Mouse (Mus musculus): ENCODE results near the gene Rps21. TPM values are rescaled to one million over a fixed set of nuclear protein-coding genes. Genes with fewer than 3 reads are reported as not detected.

Gene Rps21
- polyA plus RNA-seq, 1 experiment, result 70.2 TPM

DNA sequence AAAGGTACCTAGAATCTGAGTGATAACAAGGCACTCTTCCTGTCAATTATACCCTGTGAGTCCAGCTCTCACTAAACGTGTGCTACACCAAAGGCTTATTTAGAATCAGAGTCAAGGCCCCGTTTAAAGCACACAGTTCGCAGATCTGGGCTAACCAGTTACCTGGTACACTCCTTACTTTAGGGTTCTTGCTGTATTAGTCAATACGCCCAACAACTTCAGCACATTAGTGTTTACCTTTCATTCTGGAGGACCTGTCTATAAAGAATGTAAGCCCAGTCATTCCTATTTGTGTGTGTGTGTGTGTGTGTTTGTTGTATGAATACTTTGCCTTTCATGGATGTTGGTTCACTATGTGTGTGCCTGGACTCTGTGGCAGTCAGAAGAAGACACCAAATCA is 14.1 kb upstream of the Rps21 start:
- no peak for TF ChIP-seq GATA1 (IDR thresholded peaks at IDR 0.05; ENCODE audit: low read length)

DNA sequence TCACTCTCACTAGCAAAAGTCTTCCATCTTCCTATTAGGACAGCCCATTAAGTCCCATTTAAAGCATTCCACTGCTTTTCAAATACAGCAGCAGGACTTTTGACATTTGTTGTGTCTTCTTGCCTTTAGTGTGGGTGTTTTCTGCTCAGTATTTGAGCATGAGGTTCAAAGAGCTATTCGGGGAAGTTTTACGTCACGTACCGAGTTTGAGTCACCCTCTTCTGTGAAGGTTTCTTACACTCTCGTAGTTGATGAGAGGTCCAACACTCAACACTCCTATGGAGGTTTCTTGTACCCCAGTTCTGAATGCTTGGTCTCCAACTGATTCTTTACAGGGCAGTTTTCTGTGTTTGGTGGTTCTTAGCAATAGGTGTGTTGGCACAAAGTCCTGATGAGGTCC is 9.3 kb upstream of the Rps21 start:
- no peak for TF ChIP-seq GATA1 (IDR thresholded peaks at IDR 0.05; ENCODE audit: low read length)

DNA sequence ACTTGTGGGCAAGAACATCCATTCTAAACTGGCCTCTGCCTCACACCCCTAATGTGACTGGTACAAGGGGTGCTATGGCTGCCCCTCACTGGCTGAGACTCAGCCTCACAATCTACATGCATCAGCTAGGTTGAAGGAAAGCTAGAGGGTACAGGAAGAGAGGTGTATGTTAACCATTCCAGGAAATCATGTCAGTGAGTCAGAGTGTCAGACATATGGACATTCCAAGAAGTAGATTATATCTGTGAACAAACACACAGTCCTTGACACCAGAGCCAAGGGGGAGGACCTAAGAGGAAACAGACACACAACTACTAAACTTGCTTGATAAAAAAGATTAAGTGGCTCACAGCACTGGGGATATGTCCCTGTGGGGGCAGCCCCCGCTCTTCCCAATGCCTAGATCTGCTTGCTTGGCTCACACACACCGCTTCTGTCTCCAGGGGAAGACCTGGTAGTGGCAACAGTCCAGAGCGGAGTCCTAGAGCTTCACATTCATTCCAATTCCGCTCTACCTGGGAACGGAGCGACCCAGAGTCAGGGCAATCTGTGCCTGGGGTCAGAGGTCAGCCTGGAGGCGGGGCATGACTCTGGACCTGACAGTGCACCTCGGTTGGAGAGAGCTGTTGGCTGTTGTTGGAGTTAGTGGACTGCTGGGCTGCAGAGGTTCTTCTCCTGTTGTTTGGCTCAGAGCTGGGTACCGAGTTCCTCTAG is 8.1 kb upstream of the Rps21 start:
- no peak for TF ChIP-seq GATA1 (IDR thresholded peaks at IDR 0.05; ENCODE audit: low read length)

DNA sequence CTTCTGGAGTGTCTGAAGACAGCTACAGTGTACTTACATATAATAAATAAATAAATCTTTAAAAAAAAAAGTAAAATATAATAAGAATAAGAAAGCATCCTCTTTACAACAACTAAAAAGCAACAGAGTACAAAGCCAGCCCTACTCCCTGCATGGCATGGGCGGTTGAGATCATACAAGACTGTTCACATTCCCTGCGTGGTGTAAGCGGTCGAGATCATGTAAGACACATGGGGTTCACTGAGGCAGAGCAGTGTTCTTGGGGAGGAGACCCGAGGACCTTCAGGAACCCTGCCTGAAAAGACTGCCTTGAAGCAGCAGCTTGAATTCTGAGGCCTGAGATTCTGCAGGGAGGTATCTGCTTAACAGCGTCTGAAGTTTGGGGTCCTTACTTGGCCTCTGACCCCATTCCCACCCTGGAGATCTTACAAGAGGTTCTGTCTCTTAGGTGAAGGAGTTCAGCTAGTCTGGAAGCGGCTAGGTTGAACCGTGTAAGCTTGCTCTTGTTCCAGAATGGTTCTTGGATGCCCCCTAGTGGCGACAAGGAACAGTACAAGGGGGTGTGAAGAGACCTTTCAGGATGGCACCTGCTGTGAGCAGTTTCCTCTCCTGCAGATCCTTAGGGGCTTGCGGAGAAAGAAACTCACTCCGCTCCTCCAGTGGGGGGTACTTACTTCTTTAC is 6.1 kb upstream of the Rps21 start:
- no peak for TF ChIP-seq GATA1 (IDR thresholded peaks at IDR 0.05; ENCODE audit: low read length)

DNA sequence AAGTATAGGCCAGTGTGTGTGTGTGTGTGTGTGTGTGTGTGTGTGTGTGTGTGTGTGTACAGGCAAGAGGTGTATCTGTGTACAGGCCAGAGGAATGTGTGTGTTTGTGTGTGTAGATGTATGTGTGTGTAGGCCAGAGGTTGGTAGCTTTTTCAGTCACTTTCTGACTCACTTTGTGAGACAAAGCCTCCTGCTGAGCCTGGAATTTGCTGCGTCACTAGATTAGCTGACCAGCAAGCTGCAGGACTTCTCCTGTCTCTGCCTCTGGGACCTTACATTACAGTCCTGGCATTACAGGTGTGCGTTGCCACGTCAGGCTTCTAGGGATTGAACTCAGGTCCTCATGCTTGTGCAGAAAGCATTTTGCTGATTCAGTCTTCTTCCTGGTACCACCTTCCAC is 5.3 kb upstream of the Rps21 start:
- no peak for TF ChIP-seq GATA1 (IDR thresholded peaks at IDR 0.05; ENCODE audit: low read length)

DNA sequence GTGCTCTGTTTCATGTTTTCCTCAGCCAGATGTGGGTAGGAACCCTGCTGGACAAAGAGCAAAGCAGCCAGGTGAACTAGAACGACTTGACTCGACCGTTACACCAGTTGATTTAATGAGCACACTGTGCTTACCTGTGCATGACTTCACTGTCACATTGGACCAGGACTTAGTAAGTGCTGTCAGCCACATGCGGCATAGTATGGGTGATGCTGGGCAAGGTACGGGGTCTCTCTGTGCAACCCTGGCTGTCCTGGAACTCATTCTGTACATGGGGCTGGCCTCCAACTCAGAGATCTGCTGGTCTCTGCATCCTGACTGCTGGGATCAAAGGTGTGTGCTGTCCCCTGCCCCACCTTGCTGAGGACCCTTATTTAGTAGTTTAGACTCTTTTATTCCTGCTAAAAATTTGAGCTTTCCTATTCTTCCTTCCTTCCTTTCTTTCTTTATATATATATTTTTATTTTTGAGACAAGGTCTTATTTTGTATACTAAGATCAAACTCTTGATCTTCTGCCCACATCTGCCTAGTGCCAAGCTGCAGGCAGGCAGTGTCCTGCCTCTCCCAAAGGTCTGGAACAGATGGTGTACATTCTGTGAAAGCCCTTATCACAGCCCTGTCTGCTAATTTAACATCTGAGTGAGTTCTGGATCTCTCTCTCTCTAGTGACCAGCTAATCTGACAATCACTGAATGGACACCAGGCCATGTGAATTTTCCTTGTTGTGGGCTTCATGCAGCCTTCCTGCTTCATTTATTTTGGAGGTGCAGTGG is 2.6 kb upstream of the Rps21 start:
- TF ChIP-seq GATA1 (IDR thresholded peaks at IDR 0.05; ENCODE audit: low read length), result no peak

DNA sequence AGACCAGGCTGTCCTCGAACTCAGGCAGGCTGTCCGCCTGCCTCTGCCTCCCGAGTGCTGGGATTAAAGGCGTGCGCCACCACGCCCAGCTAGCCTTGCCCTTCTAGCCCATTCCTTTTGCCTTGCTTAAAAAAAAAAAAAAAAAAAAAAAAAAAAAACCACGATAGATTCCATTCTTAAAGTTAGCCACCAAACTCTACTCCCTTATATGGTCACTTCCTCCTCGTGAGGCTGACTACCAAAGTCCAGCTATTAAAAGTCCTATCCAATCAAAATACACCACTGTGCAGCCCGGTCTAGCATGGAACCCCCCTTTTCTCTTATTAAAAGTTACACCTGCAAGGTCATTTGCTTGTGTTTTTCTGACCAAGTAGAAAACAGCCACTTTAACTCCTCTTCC is 1.5 kb upstream of the Rps21 start:
- no peak for TF ChIP-seq GATA1 (IDR thresholded peaks at IDR 0.05; ENCODE audit: low read length)

DNA sequence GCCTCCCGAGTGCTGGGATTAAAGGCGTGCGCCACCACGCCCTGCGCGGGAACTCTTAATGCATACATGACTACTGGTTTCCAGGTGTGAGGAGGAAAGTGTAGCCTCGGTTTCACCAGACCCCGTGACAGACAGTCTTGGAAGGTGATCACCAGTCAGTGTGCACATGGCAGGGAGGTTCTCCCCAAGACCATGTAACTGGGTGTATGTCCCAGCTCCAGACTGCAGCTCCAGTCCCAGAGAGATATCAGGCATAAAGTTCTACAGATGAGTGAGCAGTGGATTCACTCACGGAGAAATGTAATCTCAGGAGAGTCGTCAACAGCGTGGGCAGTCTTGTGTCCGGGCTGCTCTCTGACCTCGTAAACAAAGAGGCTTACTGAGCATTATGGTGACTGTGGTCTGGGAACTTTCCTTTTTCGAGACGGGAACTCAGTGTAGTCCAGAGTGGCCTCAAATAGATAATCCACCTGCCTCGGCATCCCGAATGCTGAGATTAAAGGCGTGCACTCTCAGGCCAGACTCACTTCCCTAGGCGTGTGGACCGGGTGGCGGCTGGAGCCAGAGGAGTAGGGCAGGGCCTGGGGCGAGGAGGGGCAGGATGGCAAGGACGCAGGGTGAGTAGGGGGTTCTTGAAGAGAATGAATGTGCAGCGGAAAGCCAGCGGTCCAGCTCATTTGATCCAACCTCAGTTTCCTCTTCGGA is 729 bp upstream of the Rps21 start:
- TF ChIP-seq GATA1 (IDR thresholded peaks at IDR 0.05; ENCODE audit: low read length), result no peak

DNA sequence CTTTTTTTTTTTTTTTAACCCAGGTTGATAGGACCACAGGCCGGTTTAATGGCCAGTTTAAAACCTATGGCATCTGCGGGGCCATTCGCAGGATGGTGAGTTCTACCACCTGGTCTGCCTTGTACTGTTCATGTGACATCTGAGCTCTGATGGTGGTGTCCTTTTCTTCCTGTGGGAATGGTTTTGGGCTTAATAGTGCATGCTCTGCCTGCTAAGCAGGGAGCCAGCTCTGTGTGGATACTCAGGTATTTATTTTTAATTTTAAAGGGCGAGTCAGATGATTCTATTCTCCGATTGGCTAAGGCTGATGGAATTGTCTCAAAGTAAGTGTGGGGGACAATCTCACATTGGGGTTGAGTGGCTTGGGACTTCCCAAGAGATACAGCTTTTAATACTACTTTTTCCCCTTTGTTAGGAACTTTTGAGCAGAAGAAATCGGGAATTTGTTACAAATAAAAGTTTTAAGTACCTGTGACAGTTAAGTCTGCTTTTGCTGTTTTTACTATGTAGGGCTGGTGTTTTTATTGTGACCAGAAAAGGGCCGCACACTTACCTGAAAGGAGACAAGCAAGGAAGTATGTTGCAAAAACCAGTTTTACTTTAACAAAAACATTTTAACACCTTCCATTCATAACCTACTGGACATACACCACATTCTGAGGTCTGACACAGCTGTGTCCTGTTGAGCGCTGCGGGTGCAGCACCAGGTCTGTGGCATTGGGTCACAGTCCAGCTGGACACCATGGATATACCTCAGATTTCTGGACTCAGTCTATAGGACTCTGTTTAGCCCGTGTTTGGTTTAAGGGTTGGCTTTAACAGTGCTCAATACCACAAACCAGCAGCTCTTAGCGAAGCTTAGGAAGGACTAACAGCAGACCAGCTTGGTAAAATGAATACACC is 1.0 kb downstream of the Rps21 start:
- TF ChIP-seq GATA1 (IDR thresholded peaks at IDR 0.05; ENCODE audit: low read length), result no peak

DNA sequence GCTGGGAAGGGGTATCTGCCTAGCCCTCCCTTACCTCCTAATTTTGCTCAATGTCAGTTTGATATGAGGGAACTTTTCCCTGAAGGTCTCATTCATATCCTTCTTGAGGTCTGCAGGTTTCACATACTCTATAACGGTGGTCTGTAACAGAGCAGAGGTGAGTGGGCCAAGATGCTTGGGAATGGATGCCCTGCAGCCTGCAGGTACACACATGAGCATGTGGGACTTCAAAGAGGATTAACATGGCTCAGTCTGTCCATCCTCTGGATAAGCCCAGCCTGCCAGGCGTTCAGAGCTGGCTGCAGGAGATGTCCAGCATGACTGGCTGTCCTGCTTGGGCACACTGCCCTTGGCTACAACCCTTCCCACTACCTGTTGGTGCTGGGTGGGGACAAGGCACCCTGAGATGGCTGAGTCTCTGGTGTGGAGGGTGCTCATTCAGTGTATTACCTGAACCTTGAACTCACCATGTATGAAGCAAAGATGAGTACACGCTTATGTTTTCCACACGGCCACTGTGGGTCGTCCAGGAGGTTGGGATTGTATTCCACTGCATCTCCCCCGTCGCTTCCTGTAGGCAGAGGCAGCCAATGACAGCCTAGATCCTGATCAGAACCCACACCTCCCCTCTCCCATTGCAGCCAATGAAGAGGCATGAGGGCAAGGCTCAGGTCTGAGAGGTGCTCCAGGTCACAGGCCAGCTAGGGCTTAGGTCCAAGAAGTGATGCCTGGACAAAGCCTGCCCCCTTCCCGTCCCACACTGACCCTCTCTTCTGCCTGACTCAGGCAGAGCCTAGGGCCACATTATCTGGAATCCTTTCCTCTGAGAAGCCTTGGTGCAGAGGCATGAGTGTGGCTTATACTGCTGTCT is 3.7 kb downstream of the Rps21 start:
- TF ChIP-seq GATA1 (IDR thresholded peaks at IDR 0.05; ENCODE audit: low read length), result no peak

DNA sequence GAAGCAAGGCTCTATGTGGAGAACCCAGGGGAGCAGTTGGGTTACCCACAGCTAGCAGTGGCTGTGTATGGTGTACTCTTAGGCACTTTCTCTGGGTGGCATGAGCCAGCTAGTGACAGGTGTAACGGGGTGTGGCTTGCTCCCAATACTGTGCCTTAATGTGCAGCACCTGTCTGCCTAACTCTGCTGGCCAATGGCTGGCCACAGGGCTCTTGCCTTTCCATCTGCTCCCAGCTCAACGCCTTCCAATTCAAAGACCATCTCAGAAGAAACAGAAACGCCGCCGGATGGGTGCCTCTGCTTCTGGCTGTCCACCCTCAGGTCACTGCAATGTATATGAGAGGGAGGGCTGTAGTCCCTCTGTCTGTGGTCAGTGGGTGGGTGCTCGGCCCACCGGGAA is 4.7 kb downstream of the Rps21 start:
- no peak for TF ChIP-seq GATA1 (IDR thresholded peaks at IDR 0.05; ENCODE audit: low read length)

DNA sequence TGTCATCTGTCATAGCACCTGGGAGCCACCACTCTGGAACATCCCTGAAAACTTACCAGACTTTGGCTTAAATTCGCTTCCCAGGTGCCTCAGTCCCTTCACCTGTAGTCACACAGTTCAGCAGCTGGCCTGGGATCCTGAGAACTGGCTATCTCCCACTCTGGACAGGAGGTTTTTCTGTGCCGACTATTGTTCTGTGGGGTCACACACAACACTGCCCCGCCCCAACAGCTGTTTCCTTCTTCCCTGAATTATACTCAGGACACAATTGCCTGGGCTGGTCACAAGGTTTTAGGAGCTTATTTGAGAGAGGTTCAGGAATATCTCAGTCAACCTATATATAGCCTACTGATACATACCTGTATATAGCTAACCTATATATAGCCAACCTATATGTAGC is 5.3 kb downstream of the Rps21 start:
- no peak for TF ChIP-seq GATA1 (IDR thresholded peaks at IDR 0.05; ENCODE audit: low read length)

DNA sequence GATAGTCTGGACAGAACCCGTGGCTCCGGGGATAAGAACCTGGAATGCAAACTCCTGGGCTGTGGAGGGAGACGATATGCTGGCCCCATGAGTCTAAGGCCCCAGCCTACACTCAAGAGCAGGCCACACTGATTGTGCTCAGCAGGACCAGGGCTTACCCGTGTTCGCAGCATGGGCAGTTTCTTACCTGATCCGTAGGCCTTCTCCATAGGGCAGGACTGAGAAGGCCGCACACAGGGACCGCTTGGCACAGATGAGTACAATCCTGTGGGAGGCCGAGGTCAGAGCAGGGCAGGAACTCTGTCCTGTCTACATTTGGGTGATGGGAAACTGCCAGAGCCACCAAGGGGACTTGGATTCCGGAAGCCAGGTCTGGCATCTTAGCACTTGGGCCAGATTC is 5.7 kb downstream of the Rps21 start:
- TF ChIP-seq GATA1 (IDR thresholded peaks at IDR 0.05; ENCODE audit: low read length), result no peak

DNA sequence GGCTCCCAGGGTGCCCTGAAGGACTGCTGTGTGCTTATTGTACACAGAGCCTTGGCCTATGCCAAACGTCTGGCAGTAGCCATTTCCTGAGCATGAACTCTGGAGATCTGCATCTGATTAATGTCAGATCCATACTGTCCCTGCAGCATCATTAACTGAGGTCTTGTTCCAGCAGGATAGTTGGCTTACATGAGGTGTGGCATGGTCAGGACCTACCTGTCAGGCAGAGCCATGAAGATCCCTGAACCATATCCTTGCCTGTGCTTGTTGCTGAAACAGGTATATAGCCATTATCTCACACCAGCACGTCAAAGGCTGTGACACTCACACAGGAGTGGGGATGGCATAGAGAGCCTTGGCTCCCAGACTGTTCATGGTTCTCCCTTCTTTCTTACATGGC is 10.8 kb downstream of the Rps21 start:
- no peak for TF ChIP-seq GATA1 (IDR thresholded peaks at IDR 0.05; ENCODE audit: low read length)
